Mouse (Mus musculus): ENCODE data around the gene Sftpa1.

Gene Sftpa1

GRCm38 (mm10) chr14:41160076-41160475 is 28.5 kb downstream of the Sftpa1 start:
- no peak for DNase-seq (ENCODE audit: low read depth, low spot score)

GRCm38 (mm10) chr14:41160743-41161142 is 29.2 kb downstream of the Sftpa1 start:
- DNase-seq (ENCODE audit: low read depth, low spot score): no peak

GRCm38 (mm10) chr14:41162663-41163062 is 31.1 kb downstream of the Sftpa1 start:
- peak; percentile 5 for DNase-seq (ENCODE audit: low read depth, low spot score)

- no peak for DNase-seq (ENCODE audit: low read depth, low spot score)
Observed at GRCm38 (mm10) chr14:41167278-41167677, 35.7 kb downstream of the Sftpa1 start.

GRCm38 (mm10) chr14:41168567-41168966 is 37.0 kb downstream of the Sftpa1 start:
- DNase-seq (ENCODE audit: low read depth, low spot score): no peak

- no peak for DNase-seq (ENCODE audit: low read depth, low spot score)
Observed at GRCm38 (mm10) chr14:41170514-41170913, 38.9 kb downstream of the Sftpa1 start.

GRCm38 (mm10) chr14:41174802-41175201 is 43.2 kb downstream of the Sftpa1 start:
- no peak for DNase-seq (ENCODE audit: low read depth, low spot score)

- DNase-seq (ENCODE audit: low read depth, low spot score): no peak
Observed at GRCm38 (mm10) chr14:41185059-41185821, 53.7 kb downstream of the Sftpa1 start, which contains the start of gene Sftpd. Gene Sftpd, minus strand, starts transcription at chr14:41185149.

Data from telencephalon, adult 2 months (tissue).